Mouse (Mus musculus) G1E (cell line): ENCODE measurements around the gene Rcan1. TPM values are rescaled to one million over a fixed set of nuclear protein-coding genes. Genes with fewer than 3 reads are reported as not detected.

ENCODE experiments used
- ATAC-seq: 2 replicates; pipeline ENCODE4 v1.8.0; 2016; ENCODE audit warnings: mild to moderate bottlenecking; ENCODE audit not compliant: insufficient number of reproducible peaks, poor library complexity, low FRiP score, severe bottlenecking; ENCODE audit errors: extremely low read depth
- DNase-seq: peaks from one replicate; pipeline ENCODE4 v3.0.0; 2012; ENCODE audit warnings: low spot score
- H3K27me3 ChIP-seq: 2 replicates; pipeline ENCODE4 v1.6.1; 2012; ENCODE audit warnings: mild to moderate bottlenecking, low read length, inconsistent platforms; ENCODE audit not compliant: insufficient read depth
- H3K36me3 ChIP-seq: replicated peaks from 2 replicates; pipeline ENCODE3; 2012; ENCODE audit warnings: mild to moderate bottlenecking, inconsistent platforms
- H3K4me1 ChIP-seq: 2 replicates; pipeline ENCODE4 v1.6.1; 2012; ENCODE audit warnings: low read depth, low read length, inconsistent platforms, mixed read lengths; ENCODE audit not compliant: insufficient read depth
- H3K4me3 ChIP-seq: 2 replicates; pipeline ENCODE4 v1.5.1; 2012; ENCODE audit warnings: low read depth, mild to moderate bottlenecking, inconsistent platforms, low read length, moderate library complexity, mixed read lengths
- H3K9me3 ChIP-seq: replicated peaks from 2 replicates; pipeline ENCODE4 v1.6.1; 2012; ENCODE audit warnings: inconsistent platforms
- CTCF ChIP-seq: IDR thresholded peaks from 2 replicates; pipeline ENCODE4 v1.5.1; 2012; ENCODE audit warnings: low read depth, low read length, inconsistent platforms, mixed read lengths
- GATA1 ChIP-seq: IDR thresholded peaks from 2 replicates; pipeline ENCODE4 v1.6.1; 2012; ENCODE audit warnings: borderline replicate concordance, low read length, inconsistent platforms, mixed read lengths
- GATA2 ChIP-seq: IDR thresholded peaks from 2 replicates; pipeline ENCODE4 v1.6.1; 2012; ENCODE audit warnings: low read depth, low read length, inconsistent platforms, borderline replicate concordance
- POLR2AphosphoS5 ChIP-seq: IDR thresholded peaks from 2 replicates; pipeline ENCODE4 v1.6.1; 2012; ENCODE audit warnings: low read depth, low read length, inconsistent platforms; ENCODE audit not compliant: insufficient replicate concordance
- TAL1 ChIP-seq: conservative IDR thresholded peaks from 2 replicates; pipeline ENCODE4 v1.6.1; 2012; ENCODE audit warnings: low read depth, low read length, inconsistent platforms, mixed read lengths
- polyA plus RNA-seq: library from polyadenylated mRNA; stranded (reverse); fragments of >175 nt; gene quantifications from 2 replicates; pipeline ENCODE4 v1.2.3, GENCODE M21; 2012
- total RNA-seq, 2 experiments: library from RNA; stranded (forward) in 1 of 2; stranded (reverse) in 1 of 2; fragments of 200-1000 nt in 1 of 2; fragments of >200 nt in 1 of 2; fragmentation: Nextera tagmentation in 1 of 2; gene quantifications; 2 replicates each; pipeline ENCODE4 v1.2.3; 2014 to 2017

The Rcan1 gene
- total and polyA plus RNA-seq, 3 experiments = 12.3 to 16.1 (median 14.2) TPM

DNA sequence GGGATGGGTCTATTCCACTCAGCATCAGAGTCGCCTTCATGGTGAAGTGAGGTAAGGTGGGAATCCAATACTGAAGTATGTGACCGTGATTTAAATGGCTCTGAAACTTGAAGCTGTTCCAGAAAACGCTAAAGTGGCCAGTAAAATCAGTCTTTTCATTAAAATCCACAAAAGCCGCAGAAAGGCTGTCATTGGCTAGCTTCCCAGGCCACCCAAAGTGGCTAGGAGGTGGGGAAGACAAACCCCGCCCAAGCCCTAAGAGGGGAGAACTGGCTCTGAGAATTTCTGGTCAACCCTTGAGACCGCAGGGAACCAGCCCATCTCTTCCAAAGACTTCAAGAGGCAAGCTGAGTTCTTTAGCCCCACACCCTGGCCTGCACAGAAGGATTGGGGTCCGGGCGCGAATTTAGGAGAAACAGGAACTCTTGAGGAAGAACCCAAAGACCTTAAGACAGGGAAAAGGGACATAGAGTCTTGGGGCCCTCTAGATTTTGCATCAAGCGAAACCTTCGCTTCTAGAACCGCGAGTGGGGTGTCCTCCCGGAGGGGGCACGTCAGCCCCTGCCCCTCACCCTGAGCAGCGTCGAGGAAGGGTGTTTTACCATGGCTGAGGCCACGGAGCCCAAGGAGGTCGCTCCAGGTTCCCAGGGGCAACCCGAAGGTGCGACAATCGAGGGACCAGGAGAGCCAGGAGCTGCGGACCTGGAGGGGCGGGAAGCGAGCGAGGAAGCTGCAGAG lies 27.4 kb upstream of the Rcan1 start:
- no peak overlapping the region; the same call in 1 of the 2 replicates for H3K4me3 ChIP-seq
- no peak for ATAC-seq
- H3K4me1 ChIP-seq = peaks cover 32% of the 10 kb centered on the region
- peaks cover 18% of the 10 kb centered on the region for H3K9me3 ChIP-seq
- peaks cover 34% of the 10 kb centered on the region for H3K27me3 ChIP-seq
- TF ChIP-seq TAL1 = no peak
- no peak for TF ChIP-seq GATA2
- no peak for TF ChIP-seq GATA1
- no peak for TF ChIP-seq CTCF
- no peak for TF ChIP-seq POLR2AphosphoS5
- DNase-seq = no peak
- no peaks in the 10 kb centered on the region for H3K36me3 ChIP-seq

DNA sequence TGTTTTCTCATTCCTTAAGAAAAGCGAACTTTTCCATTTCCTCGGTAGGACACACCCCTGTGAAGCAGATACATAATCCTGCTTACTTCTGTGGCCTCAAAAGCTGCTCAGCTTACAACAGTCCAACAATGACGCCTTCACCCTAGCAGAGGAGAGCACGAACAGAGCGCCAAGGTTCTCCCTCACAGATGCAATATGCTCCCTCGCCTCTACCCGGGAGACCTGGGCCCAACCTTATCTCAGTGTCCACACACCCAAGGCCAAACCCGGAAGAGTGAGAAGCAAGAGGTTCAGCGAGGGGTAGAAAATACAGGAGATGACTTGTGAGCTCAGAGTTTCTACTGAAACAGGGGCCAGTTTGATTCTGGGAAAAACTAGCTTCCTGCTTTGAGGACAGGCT lies 18.7 kb upstream of the Rcan1 start:
- Histone ChIP-seq H3K27me3 (peaks cover 12% of the 10 kb centered on the region), H3K36me3 (no peaks in the 10 kb centered on the region), H3K4me1 (peaks cover 80% of the 10 kb centered on the region), H3K4me3 (peak overlapping the region; percentile 33; the same call in 1 of the 2 replicates), H3K9me3 (no peaks in the 10 kb centered on the region)
- TF ChIP-seq TAL1 (peak; percentile 68), CTCF (no peak)
- ATAC-seq = peak; percentile 65
- peak; percentile 85 for DNase-seq

DNA sequence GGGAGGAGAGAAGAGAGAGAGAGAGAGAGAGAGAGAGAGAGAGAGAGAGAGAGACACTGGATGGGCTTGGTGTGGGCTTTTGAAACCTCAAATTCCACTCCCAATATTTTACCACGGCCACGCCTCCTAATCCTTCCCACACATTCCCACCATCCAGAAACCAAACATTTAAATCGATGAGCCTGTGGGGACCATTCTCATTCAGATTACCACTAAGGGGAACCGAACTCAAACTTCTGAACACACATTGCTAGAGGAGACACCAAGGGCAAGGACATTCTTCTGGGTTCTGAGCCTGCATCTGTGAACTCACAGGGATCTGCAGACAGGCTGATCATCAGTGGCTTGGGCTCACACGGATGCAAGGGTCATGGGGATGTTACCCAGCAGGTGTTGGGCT lies 17.8 kb upstream of the Rcan1 start:
- DNase-seq (no peak), ATAC-seq (no peak)
- Histone ChIP-seq H3K27me3 (peaks cover 21% of the 10 kb centered on the region), H3K36me3 (no peaks in the 10 kb centered on the region), H3K9me3 (no peaks in the 10 kb centered on the region), H3K4me3 (peak overlapping the region; percentile 27; the same call in 1 of the 2 replicates), H3K4me1 (peaks cover 72% of the 10 kb centered on the region)
- TF ChIP-seq POLR2AphosphoS5 (no peak), CTCF (no peak), TAL1 (no peak), GATA1 (no peak), GATA2 (no peak)

DNA sequence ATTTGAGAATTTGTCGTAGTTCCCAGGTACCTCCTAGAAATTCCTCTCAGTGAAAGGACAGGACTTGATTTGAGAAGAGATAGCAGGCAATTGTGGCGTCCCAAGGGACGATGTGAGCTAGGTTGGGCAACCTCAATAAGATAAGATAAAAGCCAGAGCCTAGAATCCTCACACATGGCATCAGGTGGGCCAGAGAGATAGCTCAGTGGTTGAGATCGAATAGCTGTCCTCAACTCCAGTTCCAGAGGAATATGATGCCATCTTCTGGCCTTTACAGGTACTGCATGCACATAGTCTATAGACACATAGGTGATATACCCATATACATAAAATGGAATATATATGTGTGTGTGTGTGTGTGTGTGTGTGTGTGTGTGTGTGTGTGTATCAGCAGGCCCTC lies 16.8 kb upstream of the Rcan1 start:
- DNase-seq (peak; percentile 45), ATAC-seq (no peak)
- peaks cover 22% of the 10 kb centered on the region for H3K27me3 ChIP-seq
- H3K4me3 ChIP-seq = no peak overlapping the region
- H3K9me3 ChIP-seq = no peaks in the 10 kb centered on the region
- H3K4me1 ChIP-seq = peaks cover 63% of the 10 kb centered on the region
- H3K36me3 ChIP-seq = no peaks in the 10 kb centered on the region
- peak; percentile 67 for TF ChIP-seq CTCF
- no peak for TF ChIP-seq POLR2AphosphoS5
- TF ChIP-seq GATA1 = no peak
- no peak for TF ChIP-seq GATA2
- TF ChIP-seq TAL1 = peak; percentile 74

DNA sequence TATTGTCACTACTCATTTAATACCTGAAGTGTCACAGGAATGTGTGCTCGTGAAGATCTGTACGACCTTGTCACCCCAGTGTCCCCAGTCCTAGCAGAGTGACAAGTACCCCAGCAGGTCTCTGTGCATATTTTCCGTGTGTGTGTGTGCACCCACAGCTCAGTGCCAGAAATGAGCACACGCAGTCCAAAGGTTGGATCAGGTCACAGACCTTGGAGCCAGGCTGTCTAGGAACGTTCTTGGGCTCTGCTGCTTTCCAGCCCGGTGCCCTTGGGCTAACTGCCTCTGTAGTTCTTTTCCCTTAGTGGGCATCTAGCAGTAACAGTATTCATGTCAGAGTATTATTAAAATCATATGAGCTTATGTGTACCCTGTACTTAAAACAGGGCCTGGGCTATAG lies 16.4 kb upstream of the Rcan1 start:
- no peak for TF ChIP-seq TAL1
- no peak for TF ChIP-seq CTCF
- no peak for TF ChIP-seq POLR2AphosphoS5
- no peak for TF ChIP-seq GATA2
- no peak for TF ChIP-seq GATA1
- ATAC-seq (no peak), DNase-seq (no peak)
- Histone ChIP-seq H3K4me1 (peaks cover 59% of the 10 kb centered on the region), H3K9me3 (no peaks in the 10 kb centered on the region), H3K4me3 (no peak overlapping the region), H3K27me3 (peaks cover 25% of the 10 kb centered on the region), H3K36me3 (no peaks in the 10 kb centered on the region)

DNA sequence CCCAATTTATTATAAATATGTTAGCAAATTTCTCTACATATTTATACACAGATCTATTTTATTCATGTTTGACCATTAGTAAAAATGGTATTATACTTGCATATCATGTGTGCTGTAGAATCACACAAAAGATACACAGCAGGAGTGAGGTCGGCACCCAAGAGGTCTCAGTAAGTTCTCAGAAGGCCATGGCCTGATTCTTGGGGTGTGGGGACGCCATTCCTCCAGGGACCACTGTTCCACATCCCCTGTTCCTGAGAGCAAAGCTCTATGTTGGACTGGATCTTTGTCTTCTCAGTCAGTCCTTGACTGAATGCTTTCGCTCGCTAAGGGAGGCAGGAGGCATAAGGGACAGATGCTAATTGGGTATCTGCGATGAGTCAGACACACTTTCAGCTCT lies 14.8 kb upstream of the Rcan1 start, which contains the start of gene Clic6:
Gene Clic6, plus strand, starts transcription at position 301 of the 400 bp plus-strand sequence.
- TF ChIP-seq GATA2 (no peak), CTCF (no peak), GATA1 (no peak), TAL1 (no peak)
- Histone ChIP-seq H3K4me3 (no peak within 1 kb of the TSS), H3K4me1 (peaks cover 44% of the 10 kb centered on the region), H3K27me3 (peaks cover 26% of the 10 kb centered on the region), H3K36me3 (no peaks in the 10 kb centered on the region), H3K9me3 (no peaks in the 10 kb centered on the region)
- DNase-seq (no peak), ATAC-seq (no peak)
